Mouse (Mus musculus): ENCODE results near the gene Mrm3.

DNA sequence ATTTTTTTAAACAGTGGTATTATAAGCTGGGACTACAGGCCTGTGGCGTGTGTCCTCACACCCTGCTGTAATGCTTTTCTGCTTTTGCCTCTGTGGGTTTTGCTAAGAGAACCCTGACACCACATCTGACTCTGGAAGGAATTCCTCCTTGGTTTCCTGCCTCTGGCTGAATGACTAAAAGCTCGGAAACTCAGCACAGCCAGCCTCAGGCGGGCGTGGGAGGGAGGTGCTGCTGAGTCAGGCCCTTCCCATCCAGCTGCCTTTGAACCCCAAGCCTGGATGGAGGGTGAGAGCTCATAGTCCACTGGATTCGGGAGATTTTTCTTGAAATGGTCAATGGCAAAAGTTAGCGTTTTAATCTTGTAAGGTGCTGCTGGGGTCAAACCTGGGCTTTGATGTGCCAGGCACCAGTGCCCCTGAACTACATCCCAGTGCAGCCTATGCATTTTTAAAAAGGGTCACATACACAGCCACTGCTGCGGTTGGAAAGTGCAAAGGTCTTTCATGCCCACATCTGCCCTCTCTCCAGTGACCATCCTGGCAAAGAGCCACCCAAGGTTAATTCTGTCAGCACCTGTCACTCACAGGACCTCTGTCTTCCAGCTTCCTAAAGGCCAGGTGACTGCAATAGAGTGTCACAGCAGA, 42.0 kb downstream of the Mrm3 start:
- TF ChIP-seq CTCF (IDR thresholded peaks at IDR 0.05; ENCODE audit: low read depth): no peak
- no peak for TF ChIP-seq EP300 (IDR thresholded peaks at IDR 0.05; ENCODE audit: low read depth)
